29 mouse cellular contexts compared by ENCODE assay signal in the genomic region with DNA sequence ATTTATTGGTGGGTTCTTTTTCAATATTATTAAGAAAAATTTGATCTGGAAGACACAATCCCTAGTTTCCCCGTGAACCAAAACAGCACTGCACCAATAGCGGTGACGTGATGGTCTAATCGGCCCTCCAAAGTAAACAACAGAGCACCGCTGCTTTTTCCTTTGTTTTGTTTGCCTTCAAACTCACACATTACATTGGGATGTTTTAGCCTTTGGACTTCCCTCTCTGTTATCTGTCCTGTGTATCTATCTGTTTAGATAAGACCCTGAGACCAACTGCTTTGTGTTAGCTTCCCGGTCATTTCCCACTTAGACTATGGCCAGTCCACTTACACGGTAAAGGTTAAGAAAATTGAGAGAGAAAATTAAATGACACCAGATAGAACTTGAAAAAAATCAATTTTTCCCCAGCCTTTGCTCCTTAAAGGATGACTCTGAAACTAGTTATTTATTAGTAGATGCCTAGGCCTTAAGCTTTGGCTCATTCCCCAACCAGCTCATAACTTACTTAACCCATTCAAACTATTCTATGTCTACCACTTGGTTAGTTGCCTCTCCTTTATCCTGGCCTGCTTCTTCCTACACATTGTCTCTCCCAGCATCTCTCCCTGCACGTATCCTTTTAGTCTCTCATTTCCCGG.
DNase-seq lines count a peak whose midpoint lies in the region; ATAC-seq and TF ChIP-seq lines count a peak whose summit lies in the region.
"Had no signal": no experiment of that assay in that cellular context is flagged by ENCODE, and none has a peak within 500 bp of the region (broad histone marks: within the 10 kb centered on the region; RNA-seq: fewer than 3 reads in every experiment).

No protein-coding gene starts in this region.

- 41% methylated on average over 9 of the region's 9 CpGs for WGBS in lung, postnatal 0 days
- WGBS in embryonic facial prominence, embryonic 15.5 days = 68% methylated on average over 9 of the region's 9 CpGs
- 59% methylated on average over 9 of the region's 9 CpGs for WGBS in liver, embryonic 12.5 days (ENCODE audit: insufficient replicate concordance)
- WGBS in liver, postnatal 0 days (ENCODE audit: insufficient replicate concordance) = 38% methylated on average over 9 of the region's 9 CpGs
- WGBS in cerebellum, adult 2 months = 92% methylated on average over 9 of the region's 9 CpGs

- H3K36me3 ChIP-seq in lung, postnatal 0 days (ENCODE audit: insufficient read depth, low read length) = no peaks in the 10 kb centered on the region
- H3K36me3 ChIP-seq in embryonic facial prominence, embryonic 15.5 days = no peaks in the 10 kb centered on the region
- H3K36me3 ChIP-seq in liver, embryonic 12.5 days = no peaks in the 10 kb centered on the region
- H3K36me3 ChIP-seq in liver, postnatal 0 days (replicated peaks; ENCODE audit: insufficient read depth, low read length) = no peaks in the 10 kb centered on the region
- H3K36me3 ChIP-seq: embryonic facial prominence, embryonic 12.5 days; forebrain, embryonic 12.5 days; heart, embryonic 13.5 days; limb, embryonic 12.5 days; lung, embryonic 15.5 days; midbrain, embryonic 15.5 days; neural tube, embryonic 12.5 days; stomach, embryonic 15.5 days had no signal

- H3K4me2 ChIP-seq in lung, postnatal 0 days (replicated peaks; ENCODE audit: low read depth, low read length) = no peak overlapping the region
- no peak overlapping the region for H3K4me2 ChIP-seq in embryonic facial prominence, embryonic 15.5 days (replicated peaks)
- no peak overlapping the region for H3K4me2 ChIP-seq in liver, embryonic 12.5 days
- peak overlapping the region; percentile 38; the same call in 1 of the 2 replicates for H3K4me2 ChIP-seq in liver, postnatal 0 days (ENCODE audit: low read depth, low read length)
- H3K4me2 ChIP-seq: embryonic facial prominence, embryonic 12.5 days; forebrain, embryonic 12.5 days; heart, embryonic 13.5 days; hindbrain, embryonic 14.5 days; limb, embryonic 12.5 days; lung, embryonic 15.5 days; midbrain, embryonic 15.5 days; neural tube, embryonic 12.5 days; stomach, embryonic 15.5 days had no signal

- TF ChIP-seq CTCF in lung, postnatal 0 days (IDR thresholded peaks at IDR 0.05) = no peak
- no peak for TF ChIP-seq CTCF in liver, postnatal 0 days (IDR thresholded peaks at IDR 0.05; ENCODE audit: low read depth)
- TF ChIP-seq CTCF in cerebellum, adult 2 months (IDR thresholded peaks at IDR 0.05; ENCODE audit: borderline replicate concordance, insufficient read depth, low read depth, low read length) = no peak

- no peaks in the 10 kb centered on the region for H3K27me3 ChIP-seq in lung, postnatal 0 days (replicated peaks; ENCODE audit: insufficient read depth, low read length)
- no peaks in the 10 kb centered on the region for H3K27me3 ChIP-seq in embryonic facial prominence, embryonic 15.5 days
- no peaks in the 10 kb centered on the region for H3K27me3 ChIP-seq in liver, embryonic 12.5 days (replicated peaks)
- H3K27me3 ChIP-seq in liver, postnatal 0 days (ENCODE audit: insufficient read depth, low read length) = no peaks in the 10 kb centered on the region
- no peaks in the 10 kb centered on the region for H3K27me3 ChIP-seq in cerebellum, adult 2 months (ENCODE audit: control insufficient read depth, insufficient read depth, low read length)
- H3K27me3 ChIP-seq: embryonic facial prominence, embryonic 12.5 days; forebrain, embryonic 12.5 days; heart, embryonic 13.5 days; limb, embryonic 12.5 days; lung, embryonic 15.5 days; midbrain, embryonic 15.5 days; neural tube, embryonic 12.5 days; stomach, embryonic 15.5 days had no signal

- TF ChIP-seq POLR2A in cerebellum, adult 2 months (IDR thresholded peaks at IDR 0.05; ENCODE audit: borderline replicate concordance, insufficient read depth, low read length) = no peak

- no peak overlapping the region for H3K27ac ChIP-seq in lung, postnatal 0 days (ENCODE audit: low read length)
- 0 out of 2 replicates have a peak overlapping the region, but pooled peaks have one; percentile 35 for H3K27ac ChIP-seq in embryonic facial prominence, embryonic 15.5 days (replicated peaks)
- no peak overlapping the region for H3K27ac ChIP-seq in liver, embryonic 12.5 days
- peak overlapping the region; percentile 30; the same call in 1 of the 2 replicates for H3K27ac ChIP-seq in liver, postnatal 0 days (ENCODE audit: low read depth)
- H3K27ac ChIP-seq in cerebellum, adult 2 months (ENCODE audit: insufficient read depth, low read length) = no peak overlapping the region
- H3K27ac ChIP-seq: embryonic facial prominence, embryonic 12.5 days; forebrain, embryonic 12.5 days; heart, embryonic 13.5 days; hindbrain, embryonic 14.5 days; layer of hippocampus, adult 2 months; left cerebral cortex, adult 2 months; limb, embryonic 12.5 days; lung, embryonic 15.5 days; midbrain, embryonic 15.5 days; neural tube, embryonic 12.5 days; stomach, embryonic 15.5 days had no signal

- TF ChIP-seq EP300 in lung, postnatal 0 days (IDR thresholded peaks at IDR 0.05) = no peak
- TF ChIP-seq EP300 in liver, postnatal 0 days (IDR thresholded peaks at IDR 0.05; ENCODE audit: low read depth) = no peak

- H3K9me3 ChIP-seq in lung, postnatal 0 days (ENCODE audit: low read length) = 0 out of 2 replicates have a peak, but pooled peaks cover 3% of the 10 kb centered on the region
- no peaks in the 10 kb centered on the region for H3K9me3 ChIP-seq in embryonic facial prominence, embryonic 15.5 days (replicated peaks)
- no peaks in the 10 kb centered on the region for H3K9me3 ChIP-seq in liver, embryonic 12.5 days (replicated peaks)
- no peaks in the 10 kb centered on the region for H3K9me3 ChIP-seq in liver, postnatal 0 days (ENCODE audit: low read length)
- H3K9me3 ChIP-seq: embryonic facial prominence, embryonic 12.5 days; forebrain, embryonic 12.5 days; heart, embryonic 13.5 days; lung, embryonic 15.5 days; midbrain, embryonic 15.5 days; neural tube, embryonic 12.5 days; stomach, embryonic 15.5 days had no signal

- no peak overlapping the region for H3K9ac ChIP-seq in lung, postnatal 0 days (replicated peaks; ENCODE audit: low read depth)
- no peak overlapping the region for H3K9ac ChIP-seq in embryonic facial prominence, embryonic 15.5 days
- H3K9ac ChIP-seq in liver, embryonic 12.5 days = no peak overlapping the region
- H3K9ac ChIP-seq in liver, postnatal 0 days (replicated peaks) = no peak overlapping the region
- H3K9ac ChIP-seq: embryonic facial prominence, embryonic 12.5 days; forebrain, embryonic 12.5 days; forebrain, postnatal 0 days; heart, embryonic 13.5 days; hindbrain, embryonic 14.5 days; limb, embryonic 12.5 days; lung, embryonic 15.5 days; midbrain, embryonic 15.5 days; neural tube, embryonic 12.5 days; stomach, embryonic 15.5 days had no signal

- ATAC-seq in lung, postnatal 0 days = no peak
- ATAC-seq in embryonic facial prominence, embryonic 15.5 days (ENCODE audit: insufficient number of reproducible peaks, low FRiP score, low TSS enrichment, low read depth) = no peak
- peak; percentile 45 for ATAC-seq in liver, embryonic 12.5 days
- ATAC-seq in liver, postnatal 0 days = peak; percentile 87
- ATAC-seq: forebrain, postnatal 0 days; intestine, postnatal 0 days; midbrain, embryonic 15.5 days had no signal

- no peak overlapping the region for H3K4me3 ChIP-seq in lung, postnatal 0 days (ENCODE audit: low read depth, low read length)
- no peak overlapping the region for H3K4me3 ChIP-seq in embryonic facial prominence, embryonic 15.5 days (replicated peaks)
- no peak overlapping the region for H3K4me3 ChIP-seq in liver, embryonic 12.5 days
- no peak overlapping the region for H3K4me3 ChIP-seq in liver, postnatal 0 days (ENCODE audit: low read depth, low read length)
- no peak overlapping the region for H3K4me3 ChIP-seq in cerebellum, adult 2 months (replicated peaks; ENCODE audit: insufficient read depth, low read depth, low read length)
- H3K4me3 ChIP-seq: embryonic facial prominence, embryonic 12.5 days; forebrain, embryonic 12.5 days; heart, embryonic 13.5 days; layer of hippocampus, adult 2 months; left cerebral cortex, adult 2 months; limb, embryonic 12.5 days; lung, embryonic 15.5 days; midbrain, embryonic 15.5 days; neural tube, embryonic 12.5 days; stomach, embryonic 15.5 days had no signal

- peak; percentile 18 for DNase-seq in lung, postnatal 0 days (ENCODE audit: low spot score)
- DNase-seq in lung, postnatal 14 days = no peak
- no peak for DNase-seq in liver, postnatal 0 days
- DNase-seq in cerebellum, adult 2 months = no peak
- no peak for DNase-seq in kidney, postnatal 4 days
- DNase-seq: adrenal gland, postnatal 25 days; B cell, adult 2 months; cerebellum, adult 18-20 months; cerebellum, postnatal 14 days; forebrain, postnatal 0 days; heart, postnatal 10 days; kidney, postnatal 14 days; retina, postnatal 1 day; right cerebral cortex, postnatal 25 days; thymus, postnatal 14 days had no signal

- H3K4me1 ChIP-seq in lung, postnatal 0 days (ENCODE audit: insufficient read depth, low read depth, low read length) = no peaks in the 10 kb centered on the region
- H3K4me1 ChIP-seq in embryonic facial prominence, embryonic 15.5 days = peaks cover 3% of the 10 kb centered on the region; the same call in 1 of the 2 replicates
- no peaks in the 10 kb centered on the region for H3K4me1 ChIP-seq in liver, embryonic 12.5 days
- no peaks in the 10 kb centered on the region for H3K4me1 ChIP-seq in liver, postnatal 0 days (ENCODE audit: insufficient read depth)
- no peaks in the 10 kb centered on the region for H3K4me1 ChIP-seq in cerebellum, adult 2 months (ENCODE audit: control insufficient read depth, insufficient read depth, low read length)
- H3K4me1 ChIP-seq: forebrain, embryonic 12.5 days; limb, embryonic 12.5 days; midbrain, embryonic 15.5 days; neural tube, embryonic 12.5 days; stomach, embryonic 15.5 days had no signal

Comparison
In these comparisons a context has a peak if more than half of its experiments do, and no peak if none do; other contexts are left out.
1. H3K27ac ChIP-seq: peak in embryonic facial prominence, embryonic 15.5 days (single experiment) and liver, postnatal 0 days (single experiment); none in lung, postnatal 0 days (single experiment), liver, embryonic 12.5 days (single experiment) and cerebellum, adult 2 months (single experiment).
2. ATAC-seq: peak in liver, embryonic 12.5 days (single experiment) and liver, postnatal 0 days (single experiment); none in lung, postnatal 0 days (single experiment) and embryonic facial prominence, embryonic 15.5 days (single experiment).